Mouse (Mus musculus): ENCODE measurements around the gene Csrnp3. TPM values are rescaled to one million over a fixed set of nuclear protein-coding genes. Genes with fewer than 3 reads are reported as not detected.

Csrnp3 gene
- total and polyA plus RNA-seq, 3 experiments, result 2.2 to 2.5 (median 2.3) TPM

GRCm38 (mm10) chr2:65942346-65942745 is 96.8 kb downstream of the Csrnp3 start:
- Histone ChIP-seq H3K4me2 (ENCODE audit: insufficient read depth, low read depth, poor library complexity, severe bottlenecking) (no peak overlapping the region), H3K9me3 (replicated peaks; ENCODE audit: low read length) (peaks cover 1% of the 10 kb centered on the region), H3K27me3 (replicated peaks) (no peaks in the 10 kb centered on the region), H3K9ac (ENCODE audit: insufficient read depth, low read depth) (no peak overlapping the region), H3K27ac (ENCODE audit: insufficient read depth, low read depth) (no peak overlapping the region), H3K79me2 (replicated peaks; ENCODE audit: control insufficient read depth, extremely low read depth, insufficient read depth, poor library complexity, severe bottlenecking) (no peaks in the 10 kb centered on the region; the same call in 1 of the 2 replicates), H3K4me1 (ENCODE audit: control insufficient read depth in 1 of 2, insufficient read depth in 2 of 2) (no peaks in the 10 kb centered on the region; a peak in 1 of 4 replicates), H3K36me3 (replicated peaks in 1 of 2; ENCODE audit: control insufficient read depth in 1 of 2, insufficient read depth in 1 of 2, low read length in 1 of 2) (no peaks in the 10 kb centered on the region), H3K4me3 (replicated peaks in 1 of 3; ENCODE audit: low read depth in 2 of 3, low read length in 2 of 3, poor library complexity in 1 of 3) (no peak overlapping the region)
- dilution Hi-C loops (cut with MboI; ENCODE audit: extremely low pct_ligation_motif_present, extremely low pct_unique_long_range_greater_than_20kb, low sequenced_read_pairs) (no loop called here), in situ Hi-C loops (cut with MboI; ENCODE audit: low pct_ligation_motif_present, low pct_unique_long_range_greater_than_20kb, low sequenced_read_pairs) (no loop called here)
- DNase-seq (ENCODE audit: extremely low read depth), result no peak
- no peak for TF ChIP-seq CTCF (conservative IDR thresholded peaks at IDR 0.05 in 1 of 2, IDR thresholded peaks at IDR 0.05 in 1 of 2; ENCODE audit: low read depth in 2 of 2, low read length in 2 of 2)
- TF ChIP-seq CHD2 (IDR thresholded peaks at IDR 0.05; ENCODE audit: low read length), result no peak
- no peak for TF ChIP-seq PAX5 (IDR thresholded peaks at IDR 0.05; ENCODE audit: low read length)
- no peak for TF ChIP-seq SMC3 (IDR thresholded peaks at IDR 0.05; ENCODE audit: low read depth, low read length)
- no peak for TF ChIP-seq TCF12 (IDR thresholded peaks at IDR 0.05; ENCODE audit: low read depth, low read length)
- TF ChIP-seq MXI1 (IDR thresholded peaks at IDR 0.05; ENCODE audit: low read depth, low read length), result no peak
- no peak for TF ChIP-seq IRF4 (IDR thresholded peaks at IDR 0.05; ENCODE audit: low read depth, low read length)
- TF ChIP-seq JUND (conservative IDR thresholded peaks at IDR 0.05; ENCODE audit: low read depth, low read length), result no peak
- no peak for TF ChIP-seq POLR2AphosphoS2 (IDR thresholded peaks at IDR 0.05; ENCODE audit: low read depth, low read length)
- TF ChIP-seq ETS1 (conservative IDR thresholded peaks at IDR 0.05; ENCODE audit: low read depth, low read length), result no peak
- TF ChIP-seq NRF1 (IDR thresholded peaks at IDR 0.05; ENCODE audit: low read depth, low read length), result no peak
- TF ChIP-seq ZMIZ1 (IDR thresholded peaks at IDR 0.05; ENCODE audit: low read depth, low read length), result no peak
- no peak for TF ChIP-seq ZC3H11A (IDR thresholded peaks at IDR 0.05; ENCODE audit: low read depth, low read length)
- TF ChIP-seq POLR2A (IDR thresholded peaks at IDR 0.05; ENCODE audit: low read depth, low read length), result no peak
- no peak for TF ChIP-seq MAZ (IDR thresholded peaks at IDR 0.05; ENCODE audit: low read depth, low read length)
- no peak for TF ChIP-seq RCOR1 (conservative IDR thresholded peaks at IDR 0.05; ENCODE audit: low read depth, low read length)
- no peak for TF ChIP-seq USF2 (conservative IDR thresholded peaks at IDR 0.05; ENCODE audit: low read depth, low read length)

- Histone ChIP-seq H3K36me3 (replicated peaks in 1 of 2; ENCODE audit: control insufficient read depth in 1 of 2, insufficient read depth in 1 of 2, low read length in 1 of 2) (peaks cover 3 to 12% of the 10 kb centered on the region in 2 experiments), H3K4me3 (replicated peaks in 1 of 3; ENCODE audit: low read depth in 2 of 3, low read length in 2 of 3, poor library complexity in 1 of 3) (no peak overlapping the region), H3K79me2 (replicated peaks; ENCODE audit: control insufficient read depth, extremely low read depth, insufficient read depth, poor library complexity, severe bottlenecking) (no peaks in the 10 kb centered on the region), H3K9me3 (replicated peaks; ENCODE audit: low read length) (peaks cover 9% of the 10 kb centered on the region), H3K4me1 (ENCODE audit: control insufficient read depth in 1 of 2, insufficient read depth in 2 of 2) (peaks cover 0 to under 1% of the 10 kb centered on the region in 2 experiments; a peak in 2 of 4 replicates), H3K9ac (ENCODE audit: insufficient read depth, low read depth) (no peak overlapping the region), H3K27me3 (replicated peaks) (no peaks in the 10 kb centered on the region), H3K27ac (ENCODE audit: insufficient read depth, low read depth) (no peak overlapping the region), H3K4me2 (ENCODE audit: insufficient read depth, low read depth, poor library complexity, severe bottlenecking) (no peak overlapping the region)
- no peak for DNase-seq (ENCODE audit: extremely low read depth)
- dilution Hi-C loops (cut with MboI; ENCODE audit: extremely low pct_ligation_motif_present, extremely low pct_unique_long_range_greater_than_20kb, low sequenced_read_pairs) (no loop called here), in situ Hi-C loops (cut with MboI; ENCODE audit: low pct_ligation_motif_present, low pct_unique_long_range_greater_than_20kb, low sequenced_read_pairs) (no loop called here)
- TF ChIP-seq ETS1 (conservative IDR thresholded peaks at IDR 0.05; ENCODE audit: low read depth, low read length) (no peak), IRF4 (IDR thresholded peaks at IDR 0.05; ENCODE audit: low read depth, low read length) (no peak)
Measured at GRCm38 (mm10) chr2:65948808-65949207, 103.2 kb downstream of the Csrnp3 start.

All from CH12.LX (cell line).